Mouse (Mus musculus): ENCODE data around the gene Rasd1.
"Not testable (repeated sequence)": the region's sequence is repeated elsewhere in the genome, so short reads cannot be mapped to it uniquely, and the experiment has no call there.

The Rasd1 gene

DNA sequence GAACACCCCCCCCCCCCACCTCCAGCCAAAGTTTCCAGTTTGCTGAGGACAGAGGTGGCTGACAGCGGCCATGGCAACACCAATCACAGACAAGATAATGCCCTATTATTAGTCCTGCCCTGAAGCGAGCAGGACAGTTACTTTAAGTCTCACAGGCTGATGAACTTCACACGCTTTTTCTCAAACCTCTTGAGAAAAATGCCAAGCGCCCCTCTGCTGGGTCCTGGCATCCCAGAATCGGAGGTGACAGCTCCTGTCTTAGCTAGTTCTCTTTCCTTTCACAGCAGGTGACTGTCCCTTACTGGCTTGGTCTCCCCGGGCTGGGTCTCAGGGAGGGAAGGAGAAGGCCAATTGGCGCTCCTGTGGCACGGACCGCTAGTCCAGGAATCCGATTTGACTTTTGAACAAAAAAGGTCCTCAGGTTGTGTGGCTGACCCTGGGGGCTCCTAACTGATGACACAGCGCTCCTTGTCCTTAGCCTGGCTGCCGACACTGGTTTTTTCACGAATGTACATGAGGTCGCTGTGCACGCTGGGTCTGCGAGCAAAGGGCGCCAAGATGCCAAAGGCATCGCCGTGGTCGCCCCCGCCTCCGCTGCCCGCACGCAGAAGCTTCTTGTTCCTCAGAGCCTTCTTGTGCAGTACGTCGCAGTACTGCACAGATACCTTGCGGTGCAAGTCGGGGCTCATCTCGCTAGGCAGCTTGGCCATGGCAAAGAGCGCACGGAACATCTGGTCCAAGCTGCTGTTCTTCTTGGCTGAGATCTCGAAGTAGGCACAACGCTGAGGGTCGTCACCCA, 1.2 kb downstream of the Rasd1 start:
- in situ Hi-C loops (cut with MboI; ENCODE audit: low pct_unique_long_range_greater_than_20kb in 1 of 2, low sequenced_read_pairs in 2 of 2, unreplicated experiment in 1 of 2) = no loop called here

DNA sequence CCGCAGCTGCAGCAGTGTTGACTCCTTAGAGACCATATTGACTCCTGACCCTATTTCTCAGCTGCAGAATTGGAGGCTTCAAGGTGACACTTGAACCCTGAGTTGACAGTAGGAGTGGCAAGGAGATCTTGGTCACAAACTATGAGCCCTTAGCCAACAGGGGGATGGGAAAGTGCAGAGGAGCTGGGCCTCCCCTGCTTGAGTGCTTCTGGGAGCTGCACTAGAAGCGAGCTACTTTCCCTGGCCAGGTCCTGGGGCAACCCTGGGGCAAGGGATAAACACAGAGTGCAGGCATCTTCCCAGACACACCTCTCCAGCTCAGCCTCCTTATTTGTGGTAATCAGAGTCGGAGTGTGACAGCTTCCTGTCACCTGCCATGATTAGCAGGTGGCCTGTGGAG, 2.2 kb downstream of the Rasd1 start:
- in situ Hi-C loops (cut with MboI; ENCODE audit: low pct_unique_long_range_greater_than_20kb in 1 of 2, low sequenced_read_pairs in 2 of 2, unreplicated experiment in 1 of 2) = no loop called here

DNA sequence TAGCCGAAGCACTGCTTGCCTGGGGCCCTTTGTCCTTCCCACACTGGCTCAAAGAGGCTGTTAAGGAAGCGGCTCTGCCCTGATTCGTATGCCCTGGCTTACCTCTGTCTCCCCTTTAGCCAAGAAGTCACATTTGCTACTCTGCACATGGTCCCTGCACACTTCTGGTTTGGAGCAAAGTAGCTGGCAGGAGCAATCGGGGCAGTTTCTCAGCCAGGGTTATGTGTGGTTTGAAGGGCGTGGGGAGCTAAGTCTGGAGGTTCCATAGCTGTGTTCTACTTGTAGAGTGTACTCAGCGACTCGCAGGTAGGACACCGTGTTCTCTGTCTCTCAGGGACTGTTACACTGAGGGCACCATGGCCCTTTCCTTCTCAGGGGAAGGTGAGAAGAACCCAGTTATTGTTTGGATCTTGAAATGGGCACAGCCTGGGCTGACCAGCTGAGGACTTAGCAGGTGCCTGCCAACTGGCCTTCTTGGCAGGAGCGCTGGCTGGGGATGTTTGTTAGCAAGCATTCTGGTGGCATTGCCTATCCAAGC, 3.3 kb downstream of the Rasd1 start:
- in situ Hi-C loops (cut with MboI; ENCODE audit: low pct_unique_long_range_greater_than_20kb in 1 of 2, low sequenced_read_pairs in 2 of 2, unreplicated experiment in 1 of 2) = no loop called here

GRCm38 (mm10) chr11:59960476-59961337, 4.0 kb downstream of the Rasd1 start:
- in situ Hi-C loops (cut with MboI; ENCODE audit: low pct_unique_long_range_greater_than_20kb in 1 of 2, low sequenced_read_pairs in 2 of 2, unreplicated experiment in 1 of 2) = no loop called here

DNA sequence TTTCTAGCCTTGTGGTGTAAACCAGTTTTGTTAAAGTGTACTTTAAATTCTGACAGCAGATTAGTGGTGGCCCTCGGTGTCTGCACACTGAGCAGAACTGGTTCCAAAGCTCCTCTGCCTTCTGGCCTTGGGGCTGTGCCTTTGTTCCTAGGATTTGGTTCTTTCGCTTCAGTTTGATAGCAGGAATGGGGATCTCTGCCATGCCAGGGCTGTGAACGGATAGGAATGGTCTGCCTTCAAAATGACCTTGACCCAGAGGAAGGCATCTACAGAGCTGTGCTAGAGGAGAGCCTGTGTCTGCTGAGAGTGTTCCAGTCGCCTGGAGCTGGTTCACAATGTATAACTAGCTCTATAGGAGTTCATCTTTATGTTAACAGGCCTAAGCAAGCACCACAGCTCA, 5.3 kb downstream of the Rasd1 start:
- in situ Hi-C loops (cut with MboI; ENCODE audit: low pct_unique_long_range_greater_than_20kb in 1 of 2, low sequenced_read_pairs in 2 of 2, unreplicated experiment in 1 of 2) = no loop called here

GRCm38 (mm10) chr11:59956749-59957148, 8.0 kb downstream of the Rasd1 start:
- in situ Hi-C loops (cut with MboI; ENCODE audit: low pct_unique_long_range_greater_than_20kb in 1 of 2, low sequenced_read_pairs in 2 of 2, unreplicated experiment in 1 of 2) = no loop called here

GRCm38 (mm10) chr11:59952892-59953291, 11.9 kb downstream of the Rasd1 start:
- in situ Hi-C loops (cut with MboI; ENCODE audit: low pct_unique_long_range_greater_than_20kb in 1 of 2, low sequenced_read_pairs in 2 of 2, unreplicated experiment in 1 of 2) = no loop called here

DNA sequence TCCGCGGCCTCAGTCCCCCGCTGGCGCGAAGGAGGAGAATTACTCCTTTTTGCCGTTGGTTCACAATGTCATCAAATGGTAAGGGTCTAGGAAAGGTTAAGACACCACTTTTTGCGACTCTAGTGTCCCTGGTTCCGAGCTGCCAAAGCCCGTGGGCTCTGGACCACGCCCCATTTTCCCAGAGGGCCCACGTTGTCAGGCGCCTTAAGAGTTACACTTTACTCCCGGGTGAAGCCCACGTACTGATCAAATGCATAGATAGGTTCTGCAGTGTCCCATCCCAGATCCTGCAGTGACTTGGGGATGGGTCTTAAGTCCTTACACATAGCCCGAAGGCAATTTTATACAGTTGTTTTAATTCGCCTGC, 16.4 kb downstream of the Rasd1 start:
- in situ Hi-C loops (cut with MboI; ENCODE audit: low pct_unique_long_range_greater_than_20kb in 1 of 2, low sequenced_read_pairs in 2 of 2, unreplicated experiment in 1 of 2) = no loop called here

DNA sequence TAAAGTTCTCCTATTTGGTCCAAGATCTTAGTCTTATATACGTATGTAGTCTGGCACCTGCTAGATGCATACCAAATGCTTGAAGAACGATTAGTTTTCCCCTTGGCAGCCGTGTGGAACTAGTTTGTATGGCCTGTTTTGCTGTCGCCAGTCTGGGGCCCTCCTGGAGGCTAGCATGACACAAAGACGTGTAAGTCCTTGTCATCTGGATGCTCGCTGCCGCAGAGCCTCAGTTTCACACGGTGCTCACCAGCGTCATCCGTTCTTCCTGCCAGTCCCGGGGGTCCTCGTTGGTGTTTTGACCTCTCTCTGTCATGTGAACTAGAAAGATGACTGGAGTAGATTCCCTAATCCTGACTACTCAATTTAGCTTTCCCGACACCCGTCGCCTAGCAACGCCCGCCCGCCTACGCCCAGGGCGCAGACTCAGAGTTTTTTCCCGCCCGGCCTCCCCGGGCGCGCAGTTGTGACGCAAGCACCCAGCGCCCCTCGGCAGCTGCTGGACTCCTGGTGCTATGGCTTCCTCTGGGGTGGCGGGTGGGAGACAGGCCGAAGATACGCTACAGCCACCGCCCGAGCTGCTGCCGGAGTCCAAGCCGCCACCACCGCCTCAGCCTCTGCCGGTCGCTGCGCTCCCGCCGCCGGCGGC, 16.9 kb downstream of the Rasd1 start, which contains the start of gene Med9:
Med9 (plus strand) TSS at position 455 of the 649 bp plus-strand sequence.
- in situ Hi-C loops (cut with MboI; ENCODE audit: low pct_unique_long_range_greater_than_20kb in 1 of 2, low sequenced_read_pairs in 2 of 2, unreplicated experiment in 1 of 2) = no loop called here

- in situ Hi-C loops (cut with MboI; ENCODE audit: low pct_unique_long_range_greater_than_20kb in 1 of 2, low sequenced_read_pairs in 2 of 2, unreplicated experiment in 1 of 2) = not testable (repeated sequence)
Measured at GRCm38 (mm10) chr11:59944855-59945254, 19.9 kb downstream of the Rasd1 start.

DNA sequence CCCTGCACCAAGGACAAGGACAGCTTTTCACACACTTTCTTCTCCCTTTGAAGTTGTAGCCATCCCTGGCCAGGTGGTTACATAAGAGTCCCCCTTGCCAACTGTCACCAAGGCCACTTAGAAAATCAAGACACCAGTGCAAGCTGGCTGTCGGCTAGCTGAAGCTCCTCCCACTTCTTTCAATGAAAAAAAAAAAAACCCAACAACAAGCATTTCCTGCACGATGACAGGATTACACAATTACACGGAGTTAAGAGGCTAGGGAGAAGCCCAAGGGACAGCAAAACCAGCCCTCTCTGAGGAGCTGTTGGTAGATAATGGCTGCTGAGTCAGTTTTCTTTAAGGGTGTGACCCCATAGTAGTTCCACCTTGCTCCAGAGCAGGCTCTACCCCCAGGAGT, 23.4 kb downstream of the Rasd1 start:
- in situ Hi-C loops (cut with MboI; ENCODE audit: low pct_unique_long_range_greater_than_20kb in 1 of 2, low sequenced_read_pairs in 2 of 2, unreplicated experiment in 1 of 2) = no loop called here

DNA sequence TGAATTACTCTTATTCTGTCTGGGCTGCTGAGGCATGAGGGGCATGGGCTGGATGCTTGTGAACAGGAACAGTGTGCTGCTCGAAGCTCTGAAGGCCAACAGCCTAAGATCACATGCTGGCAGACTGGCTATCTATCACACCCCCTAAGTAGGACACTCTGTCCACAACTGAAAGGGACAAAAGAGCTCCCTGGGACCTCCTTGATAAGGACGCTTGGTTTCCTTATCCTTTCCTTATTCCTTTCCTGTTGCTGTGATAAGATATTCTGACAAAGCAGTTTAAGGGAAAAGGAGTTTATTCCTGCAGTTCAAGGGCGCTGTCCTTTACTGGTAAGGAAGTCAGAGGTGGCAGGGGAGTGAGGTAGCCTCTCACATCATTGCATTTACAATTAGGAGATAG, 24.1 kb downstream of the Rasd1 start:
- in situ Hi-C loops (cut with MboI; ENCODE audit: low pct_unique_long_range_greater_than_20kb in 1 of 2, low sequenced_read_pairs in 2 of 2, unreplicated experiment in 1 of 2) = no loop called here

DNA sequence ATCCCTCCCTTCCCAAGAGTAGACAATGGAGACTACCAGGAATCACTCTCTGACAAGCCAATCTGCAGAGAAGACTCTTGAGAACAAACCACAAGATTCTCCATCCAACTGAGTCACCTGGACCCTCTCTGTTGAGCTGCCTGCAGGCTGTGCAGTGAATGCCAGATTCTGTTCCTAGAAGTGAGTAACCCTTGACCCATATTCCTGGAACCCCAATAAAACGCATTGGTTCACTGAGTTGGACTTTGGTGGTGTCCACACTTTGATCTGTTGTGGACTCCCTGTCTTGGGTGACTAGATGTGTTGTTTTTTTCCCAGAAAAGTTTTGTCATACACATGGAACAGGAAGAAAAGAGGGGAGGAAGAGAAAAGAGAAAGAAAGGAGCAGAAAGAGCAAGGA, 24.9 kb downstream of the Rasd1 start:
- in situ Hi-C loops (cut with MboI; ENCODE audit: low pct_unique_long_range_greater_than_20kb in 1 of 2, low sequenced_read_pairs in 2 of 2, unreplicated experiment in 1 of 2) = no loop called here

- in situ Hi-C loops (cut with MboI; ENCODE audit: low pct_unique_long_range_greater_than_20kb in 1 of 2, low sequenced_read_pairs in 2 of 2, unreplicated experiment in 1 of 2) = no loop called here
Measured at GRCm38 (mm10) chr11:59937615-59938014, 27.1 kb downstream of the Rasd1 start.

- in situ Hi-C loops (cut with MboI; ENCODE audit: low pct_unique_long_range_greater_than_20kb in 1 of 2, low sequenced_read_pairs in 2 of 2, unreplicated experiment in 1 of 2) = no loop called here
Measured at GRCm38 (mm10) chr11:59937023-59937422, 27.7 kb downstream of the Rasd1 start.

DNA sequence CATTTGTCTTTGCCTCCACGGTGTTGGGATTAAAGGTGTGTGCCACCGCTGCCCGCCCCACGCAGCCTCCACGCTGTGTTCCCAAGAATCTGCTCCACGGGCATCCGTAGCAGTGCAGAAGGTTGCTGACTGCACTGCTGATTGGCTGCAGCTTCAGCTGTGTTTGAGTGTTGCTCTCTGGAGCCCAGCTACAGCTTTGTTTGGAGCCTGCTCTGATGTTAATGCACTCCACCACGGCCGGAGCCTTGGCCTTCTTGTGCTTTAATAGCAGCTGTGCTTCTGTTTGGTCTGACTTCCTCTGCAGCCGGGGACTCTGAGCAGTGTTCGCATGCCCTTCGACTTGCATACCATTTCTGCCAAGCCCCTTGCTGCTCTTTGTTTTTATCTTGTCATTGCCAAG, 30.8 kb downstream of the Rasd1 start:
- in situ Hi-C loops (cut with MboI; ENCODE audit: low pct_unique_long_range_greater_than_20kb in 1 of 2, low sequenced_read_pairs in 2 of 2, unreplicated experiment in 1 of 2) = no loop called here

- in situ Hi-C loops (cut with MboI; ENCODE audit: low pct_unique_long_range_greater_than_20kb in 1 of 2, low sequenced_read_pairs in 2 of 2, unreplicated experiment in 1 of 2) = no loop called here
Measured at GRCm38 (mm10) chr11:59932560-59933337, 32.0 kb downstream of the Rasd1 start.

GRCm38 (mm10) chr11:59930031-59930430, 34.7 kb downstream of the Rasd1 start:
- in situ Hi-C loops (cut with MboI; ENCODE audit: low pct_unique_long_range_greater_than_20kb in 1 of 2, low sequenced_read_pairs in 2 of 2, unreplicated experiment in 1 of 2) = no loop called here
